Mouse (Mus musculus) myocyte (in vitro differentiated cells): ENCODE data around the gene Elmo3.

Experiments used
- CEBPB ChIP-seq: IDR thresholded peaks from 2 replicates; pipeline ENCODE4 v1.6.1; 2011; ENCODE audit warnings: mild to moderate bottlenecking, moderate library complexity; ENCODE audit not compliant: poor library complexity, insufficient read depth, severe bottlenecking
- E2F4 ChIP-seq: IDR thresholded peaks from one replicate; pipeline ENCODE4 v1.6.1; 2011; ENCODE audit warnings: mild to moderate bottlenecking, control low read depth, moderate library complexity; ENCODE audit not compliant: insufficient read depth
- MYOD1 ChIP-seq, 3 experiments: IDR thresholded peaks; one replicate each; pipeline ENCODE4 v1.6.1; 2011; ENCODE audit warnings: control low read depth in 2 of 3, low read depth in 2 of 3, mild to moderate bottlenecking in 2 of 3, moderate library complexity in 1 of 3; ENCODE audit not compliant: insufficient read length in 2 of 3, control insufficient read depth in 1 of 3
- POLR2A ChIP-seq: IDR thresholded peaks from one replicate; pipeline ENCODE4 v1.6.1; 2011; ENCODE audit warnings: low read depth, mild to moderate bottlenecking, control low read depth, moderate library complexity; ENCODE audit not compliant: insufficient read length
- POLR2AphosphoS2 ChIP-seq: IDR thresholded peaks from one replicate; pipeline ENCODE4 v1.6.1; 2011; ENCODE audit warnings: low read depth, control low read depth; ENCODE audit not compliant: insufficient read length
- TCF12 ChIP-seq: IDR thresholded peaks from one replicate; pipeline ENCODE4 v1.6.1; 2011; ENCODE audit warnings: mild to moderate bottlenecking, control low read depth; ENCODE audit not compliant: poor library complexity, insufficient read depth, severe bottlenecking
- USF1 ChIP-seq: IDR thresholded peaks from one replicate; pipeline ENCODE4 v1.6.1; 2011; ENCODE audit warnings: low read depth, mild to moderate bottlenecking, control low read depth, moderate library complexity

DNA sequence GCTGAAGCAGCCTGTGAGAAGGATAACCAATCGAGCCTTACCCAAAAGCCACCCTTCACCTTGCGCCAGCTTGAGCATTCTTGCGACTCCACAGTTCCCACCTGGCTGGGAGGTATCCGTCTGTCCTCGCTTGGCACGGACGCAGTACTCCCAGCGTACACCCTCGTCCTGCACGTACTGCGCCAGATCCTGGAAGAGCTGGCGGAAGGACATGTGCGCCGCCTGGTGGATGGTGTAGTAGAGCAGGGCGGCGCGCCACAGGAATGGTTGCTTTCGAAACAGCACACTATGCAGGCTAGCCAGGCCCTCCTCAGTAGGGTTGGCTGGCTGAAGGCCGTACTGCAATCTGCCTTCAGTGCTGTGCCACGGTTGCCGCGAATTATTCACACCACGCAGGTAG is 22.3 kb upstream of the Elmo3 start:
- TF ChIP-seq POLR2A: no peak
- TF ChIP-seq TCF12: no peak
- no peak for TF ChIP-seq E2F4
- TF ChIP-seq CEBPB: no peak
- no peak for TF ChIP-seq MYOD1 (IDR thresholded peaks at IDR 0.05; ENCODE audit: control insufficient read depth in 1 of 3, insufficient read length in 2 of 3, low read depth in 2 of 3)
- peak; percentile 81 for TF ChIP-seq POLR2AphosphoS2
- TF ChIP-seq USF1: no peak
